Mouse (Mus musculus) CH12F3 (cell line): Measurements from ENCODE around the gene Gtf2f1.
"Not testable (repeated sequence)": the region's sequence is repeated elsewhere in the genome, so short reads cannot be mapped to it uniquely, and the experiment has no call there.

Experiments used
- in situ Hi-C: fragments of 300-500 bp; cut with MboI; formaldehyde crosslinking; loops from 2 replicates; pipeline ENCODE4 v1.14.3; 2020; ENCODE audit warnings: low sequenced_read_pairs

Gene Gtf2f1

GRCm38 (mm10) chr17:57011236-57012141, at the start of gene Gtf2f1, which contains the start of gene Gm17949:
Gtf2f1 (minus strand) TSS chr17:57011288.
Gm17949 (plus strand) TSS chr17:57011469.
- in situ Hi-C loops: no loop called here

DNA sequence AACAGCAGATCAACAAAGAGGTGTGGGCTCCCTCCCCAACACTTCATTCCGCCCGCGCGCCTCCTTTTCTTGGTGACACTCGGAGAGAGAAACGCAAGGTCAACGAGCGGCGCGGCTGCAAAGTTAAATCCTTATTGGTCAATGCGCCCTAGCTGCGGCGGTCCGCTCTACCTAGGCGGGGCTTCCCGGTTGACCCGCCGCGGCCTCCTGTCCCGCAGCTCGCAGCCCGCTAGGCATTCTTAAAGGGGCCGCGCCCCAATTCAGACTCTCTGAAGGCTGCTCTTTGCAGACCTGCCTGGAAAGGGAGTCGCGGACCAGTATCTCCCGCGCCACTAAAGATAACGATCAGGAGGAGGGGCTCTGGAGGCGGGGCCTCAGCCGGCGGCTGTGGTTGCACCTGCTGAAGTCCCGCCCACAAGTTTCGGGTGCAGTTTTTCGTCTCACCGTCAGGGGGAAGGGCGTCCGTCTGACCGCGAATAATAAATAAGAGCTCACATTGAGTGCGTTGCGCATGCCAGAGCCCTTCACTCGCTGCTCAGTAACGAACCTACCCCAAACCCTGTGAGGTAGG, 49.2 kb upstream of the Gtf2f1 start:
- in situ Hi-C loops: no loop called here

- in situ Hi-C loops: no loop called here
Measured at GRCm38 (mm10) chr17:57059486-57059977, 48.4 kb upstream of the Gtf2f1 start, which contains the start of gene Slc25a23. Slc25a23 (minus strand) TSS chr17:57059863.

DNA sequence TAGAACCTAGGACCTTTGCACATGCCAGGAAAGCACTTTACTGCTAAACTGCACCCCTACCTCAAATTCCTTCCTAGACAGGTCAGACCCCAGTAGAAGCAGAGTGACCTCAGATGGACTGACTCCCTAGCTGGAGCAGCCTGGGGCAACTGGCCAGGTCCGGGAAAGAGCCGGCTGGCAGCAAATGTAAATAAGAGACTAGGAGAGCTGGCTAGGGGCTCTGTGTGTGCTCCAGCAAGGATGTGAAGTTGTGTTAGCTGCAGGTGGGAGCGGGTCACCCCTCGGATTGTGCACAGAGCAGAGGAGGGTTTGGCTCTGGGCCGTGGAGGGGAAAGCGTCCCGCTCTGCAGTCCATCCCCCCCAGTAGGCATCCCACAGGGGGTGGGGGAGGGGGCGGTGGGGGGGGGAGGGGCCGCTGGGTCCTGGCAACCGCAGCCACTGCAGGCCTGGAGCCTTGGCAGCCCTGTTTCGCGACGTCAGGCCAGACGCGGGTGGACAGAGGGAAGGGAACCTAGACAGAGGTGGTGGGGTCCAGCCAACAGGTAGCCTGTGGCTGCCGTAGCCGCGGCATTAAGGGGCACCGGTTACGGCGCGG, 47.9 kb upstream of the Gtf2f1 start, which contains the start of gene Crb3:
Crb3 (plus strand) TSS at position 215 of the 595 bp plus-strand sequence.
- in situ Hi-C loops: no loop called here

DNA sequence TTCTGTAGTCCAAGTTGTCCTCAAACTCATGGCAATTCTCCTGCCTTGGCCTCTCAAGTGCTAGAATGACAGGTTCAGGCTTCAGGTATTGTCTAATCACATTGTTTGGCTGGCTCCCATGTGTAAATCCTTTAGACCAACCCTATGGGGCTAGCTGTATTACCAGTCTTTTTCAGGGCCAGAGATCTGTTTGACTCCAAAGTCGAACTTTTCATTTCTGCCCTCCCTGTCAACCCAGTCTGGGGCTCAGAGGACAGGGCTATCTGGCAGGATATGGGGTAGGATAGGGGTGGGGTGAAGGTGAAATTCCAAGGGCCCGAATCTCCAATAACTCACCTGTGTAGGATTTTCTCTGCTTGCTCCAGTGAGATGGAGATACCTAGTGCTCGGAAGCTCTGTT, 45.2 kb upstream of the Gtf2f1 start:
- in situ Hi-C loops: no loop called here

DNA sequence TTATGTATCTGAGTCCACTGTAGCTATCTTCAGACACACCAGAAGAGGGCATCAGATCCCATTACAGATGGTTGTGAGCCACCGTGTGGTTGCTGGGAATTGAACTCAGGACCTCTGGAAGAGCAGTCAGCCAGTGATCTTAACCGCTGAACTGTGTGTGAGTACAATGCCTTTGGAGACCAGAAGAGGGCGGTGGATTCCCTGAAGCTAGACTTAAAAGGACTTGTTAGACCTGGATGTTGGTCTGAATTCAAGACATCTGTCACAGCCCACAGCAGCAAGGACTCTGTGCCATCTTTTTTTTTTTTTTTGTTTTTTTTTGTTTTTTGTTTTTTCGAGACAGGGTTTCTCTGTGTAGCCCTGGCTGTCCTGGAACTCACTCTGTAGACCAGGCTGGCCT, 40.6 kb upstream of the Gtf2f1 start:
- in situ Hi-C loops: not testable (repeated sequence)

DNA sequence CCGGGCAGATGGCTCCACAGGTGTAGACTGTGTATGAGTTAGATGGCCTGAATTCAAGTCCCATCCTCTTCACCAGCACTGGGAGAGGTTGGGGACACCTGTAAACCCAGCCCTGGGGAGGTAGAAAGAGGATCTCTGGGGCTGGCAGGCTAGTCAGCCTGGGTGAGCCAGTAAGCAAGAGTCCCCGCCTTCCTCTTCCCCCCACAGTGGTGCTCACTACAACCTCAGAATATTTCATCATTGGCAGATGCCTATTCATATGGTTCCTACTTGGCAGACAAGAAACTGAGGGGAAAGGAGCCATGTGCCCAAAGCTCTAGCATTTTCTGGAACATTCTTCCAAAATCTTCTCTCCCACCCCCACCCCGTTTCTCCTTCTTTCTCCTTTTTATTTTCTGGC, 37.7 kb upstream of the Gtf2f1 start:
- in situ Hi-C loops: no loop called here

GRCm38 (mm10) chr17:57047406-57047805, 36.3 kb upstream of the Gtf2f1 start:
- in situ Hi-C loops: no loop called here

- in situ Hi-C loops: no loop called here
Measured at GRCm38 (mm10) chr17:57041554-57041953, 30.5 kb upstream of the Gtf2f1 start, which contains the start of gene Slc25a41. Slc25a41 (minus strand) TSS chr17:57041654.

DNA sequence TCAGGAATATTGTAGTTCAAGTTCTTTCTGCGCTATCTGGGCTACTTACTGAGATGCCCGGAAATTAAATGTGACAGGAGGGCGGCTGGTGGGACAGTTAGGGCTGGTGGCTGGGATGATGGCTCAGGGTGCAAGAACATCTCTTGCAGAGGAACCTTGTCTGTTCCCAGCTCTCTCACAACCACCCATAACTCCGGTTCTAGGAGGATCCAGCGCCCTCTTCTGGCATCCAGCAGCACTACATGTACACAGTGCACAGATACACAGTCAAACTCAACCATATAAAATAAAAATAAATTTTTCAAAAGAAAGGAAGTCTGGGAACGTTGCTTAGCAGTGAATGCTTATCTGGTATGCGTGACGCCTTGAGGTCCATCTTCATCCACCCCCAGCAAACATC, 27.9 kb upstream of the Gtf2f1 start:
- in situ Hi-C loops: no loop called here

DNA sequence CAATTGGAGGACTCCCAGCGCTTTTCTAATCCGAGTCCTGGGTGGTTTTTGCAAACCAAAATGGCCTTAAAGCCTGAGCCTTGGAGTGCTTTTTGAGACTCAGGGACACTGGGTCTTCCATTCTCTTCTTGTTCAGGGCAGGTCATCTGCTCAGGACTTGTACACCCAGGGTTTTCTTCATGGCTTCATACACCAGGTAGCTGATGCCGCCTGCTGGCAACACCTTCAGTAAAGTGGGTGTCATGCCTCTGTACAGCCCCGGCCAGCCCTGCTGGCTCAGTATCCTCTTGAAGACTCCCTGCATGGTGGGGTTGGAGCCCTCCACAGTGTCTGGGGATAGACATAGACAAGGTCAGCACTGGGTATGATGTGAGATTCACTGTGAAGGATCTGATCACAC, 21.8 kb upstream of the Gtf2f1 start:
- in situ Hi-C loops: no loop called here

DNA sequence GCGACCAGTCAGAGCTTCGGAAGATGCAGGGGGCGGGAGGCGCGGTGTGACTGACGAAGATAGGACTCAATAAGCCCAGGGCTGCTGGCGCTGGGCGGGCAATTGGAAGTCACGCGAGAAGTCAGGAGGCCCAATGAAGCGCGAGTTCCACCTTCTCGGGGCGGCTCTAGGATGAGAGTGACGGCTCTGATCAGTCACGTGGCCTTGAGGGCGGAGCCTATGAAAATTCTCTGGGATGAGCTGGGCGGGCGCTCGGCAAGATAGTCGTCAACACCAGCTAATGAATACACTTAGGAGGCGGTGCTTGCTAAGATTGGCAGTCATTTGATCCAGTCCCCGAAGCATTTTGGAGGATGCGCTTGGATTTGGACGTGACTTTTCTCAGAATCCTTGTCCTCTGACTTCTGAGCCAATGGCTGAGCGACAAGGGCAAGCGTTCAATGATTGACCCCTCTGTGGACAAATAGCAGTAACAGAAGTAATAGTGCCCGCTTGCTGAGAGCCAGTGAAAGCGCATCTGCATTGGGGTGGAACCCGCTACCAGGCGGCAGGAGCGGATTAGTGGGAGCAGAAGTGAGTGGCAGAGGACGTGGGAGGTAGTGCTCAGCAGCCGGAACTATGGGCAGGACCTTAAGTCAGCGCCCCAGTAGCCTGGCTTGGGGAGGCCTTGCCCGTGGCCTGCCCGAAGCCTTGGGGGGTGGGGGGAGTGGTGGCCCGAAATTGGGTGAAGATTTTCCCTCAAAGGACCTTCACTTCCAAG, 20.8 kb upstream of the Gtf2f1 start:
- in situ Hi-C loops: no loop called here

GRCm38 (mm10) chr17:57030931-57031660, 20.0 kb upstream of the Gtf2f1 start, which contains the start of gene Khsrp:
Khsrp (minus strand) TSS chr17:57031522.
- in situ Hi-C loops: no loop called here

GRCm38 (mm10) chr17:57029691-57030090, 18.6 kb upstream of the Gtf2f1 start:
- in situ Hi-C loops: no loop called here

DNA sequence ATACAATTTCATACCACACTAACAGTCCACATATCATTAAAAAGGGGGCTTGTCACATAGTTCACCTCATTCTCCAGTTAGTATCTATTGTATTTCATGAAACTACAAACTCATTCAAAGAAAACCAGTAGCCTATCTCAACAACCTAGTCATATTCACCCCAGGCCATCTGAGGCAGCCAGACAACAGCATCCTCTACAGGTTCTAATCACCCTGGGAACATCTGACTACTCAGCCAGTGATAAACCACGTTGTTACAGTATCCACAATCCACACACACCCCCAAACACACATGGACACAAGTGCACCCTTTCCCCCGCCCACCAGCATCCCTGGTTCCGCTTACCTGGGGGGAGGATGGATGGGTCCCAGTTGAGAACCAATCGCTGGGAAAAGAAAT, 16.4 kb upstream of the Gtf2f1 start:
- in situ Hi-C loops: no loop called here

DNA sequence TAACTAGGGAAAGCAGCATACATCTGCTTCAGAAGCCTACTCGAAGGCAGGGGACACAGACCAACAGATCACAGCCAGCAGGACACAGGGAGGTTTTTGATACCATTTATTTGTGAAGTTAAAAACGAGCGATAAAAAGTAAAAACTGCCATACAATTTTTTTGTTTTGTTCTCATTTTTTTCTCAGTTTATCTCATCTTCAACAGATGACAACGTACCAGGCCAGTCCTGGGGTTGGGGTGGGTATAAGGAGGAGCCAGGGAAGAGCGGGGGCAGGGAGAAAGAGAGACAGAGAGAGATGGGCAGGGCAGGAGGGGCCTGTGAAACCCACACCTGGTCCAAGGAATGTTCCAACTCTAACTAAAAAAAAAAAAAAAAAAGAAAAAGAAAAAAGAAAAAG, 9.9 kb upstream of the Gtf2f1 start:
- in situ Hi-C loops: no loop called here

DNA sequence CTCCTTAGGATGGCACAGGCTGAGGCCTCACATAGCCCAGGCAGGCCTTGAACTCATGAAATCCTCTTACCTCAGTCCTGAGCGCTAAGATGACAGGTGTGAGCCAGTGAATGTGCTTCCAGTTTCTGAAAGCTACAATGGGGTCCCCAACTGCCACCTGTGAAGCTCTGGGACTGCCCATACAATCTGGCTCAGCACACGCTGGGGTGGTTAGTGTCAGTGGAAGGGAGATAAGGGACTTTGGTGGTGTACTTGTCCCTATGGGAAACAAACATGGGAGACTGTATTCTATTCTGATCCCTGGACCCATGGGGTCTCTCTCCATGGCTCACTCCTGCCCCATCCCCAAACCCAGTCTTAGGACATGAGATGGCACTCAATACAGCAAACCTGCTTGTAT, 8.6 kb upstream of the Gtf2f1 start:
- in situ Hi-C loops: no loop called here

GRCm38 (mm10) chr17:57012245-57012795, 1.2 kb upstream of the Gtf2f1 start:
- in situ Hi-C loops: no loop called here

DNA sequence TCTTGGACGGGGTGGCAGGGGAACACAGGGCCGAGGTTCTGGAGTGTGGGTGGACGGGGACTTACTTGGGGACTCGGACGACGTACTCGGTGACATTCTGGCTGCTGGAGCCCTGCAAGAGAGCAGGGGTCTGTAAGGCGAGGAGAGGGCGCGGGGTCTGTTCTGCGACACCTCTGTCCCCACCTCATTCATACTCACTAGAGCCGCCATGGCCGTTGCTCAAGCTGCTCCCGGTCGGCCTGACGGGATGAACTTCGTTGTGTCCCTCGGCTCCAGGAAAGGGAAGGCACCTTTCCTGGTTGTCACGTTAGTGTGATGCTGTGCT, 215 bp downstream of the Gtf2f1 start:
- in situ Hi-C loops: no loop called here
